Mouse (Mus musculus) kidney, adult 9 months (tissue): ENCODE results near the gene Necab3.

Source experiments
- DNase-seq: peaks from one replicate; pipeline ENCODE4 v3.0.0; 2022

The Necab3 gene

DNA sequence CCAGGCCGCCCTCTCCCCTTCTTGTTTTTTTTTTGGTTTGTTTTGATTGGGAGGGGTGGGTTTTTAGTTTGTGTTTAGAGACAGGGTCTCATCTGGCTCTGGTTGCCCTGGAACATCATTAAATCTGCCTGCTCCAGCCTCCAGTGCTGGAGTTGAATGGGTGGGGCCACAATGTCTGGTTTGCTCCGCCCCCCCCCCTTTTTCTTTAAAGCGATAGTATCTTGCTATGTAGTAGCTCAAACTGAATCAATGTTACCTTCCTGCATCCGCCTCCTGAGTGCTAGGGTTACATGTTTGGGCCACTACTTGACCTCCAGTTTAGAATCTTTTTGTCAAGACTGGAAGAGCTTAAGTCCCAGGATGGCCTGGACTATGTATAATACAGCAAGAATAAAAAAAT is 12.6 kb upstream of the Necab3 start:
- DNase-seq: no peak

DNA sequence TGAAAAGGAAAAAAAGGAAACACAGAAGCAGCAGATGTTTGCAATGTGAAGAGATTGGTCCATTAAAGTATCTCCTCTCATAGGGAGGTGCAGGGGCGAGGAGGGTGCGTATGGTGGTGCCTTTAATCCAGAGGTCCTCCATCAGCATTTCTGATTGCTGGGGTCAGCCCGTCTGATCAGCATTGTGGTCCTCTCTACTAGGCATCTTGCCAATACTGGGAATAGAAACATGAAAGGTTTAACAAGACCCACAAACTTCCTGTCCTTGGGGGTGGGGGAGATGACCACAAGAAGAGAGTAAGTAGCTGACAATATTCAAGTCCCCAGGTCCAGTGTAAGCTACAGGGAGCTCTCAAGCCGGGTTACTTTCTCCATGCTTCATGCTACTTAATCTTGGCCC is 12.0 kb upstream of the Necab3 start:
- DNase-seq: no peak

DNA sequence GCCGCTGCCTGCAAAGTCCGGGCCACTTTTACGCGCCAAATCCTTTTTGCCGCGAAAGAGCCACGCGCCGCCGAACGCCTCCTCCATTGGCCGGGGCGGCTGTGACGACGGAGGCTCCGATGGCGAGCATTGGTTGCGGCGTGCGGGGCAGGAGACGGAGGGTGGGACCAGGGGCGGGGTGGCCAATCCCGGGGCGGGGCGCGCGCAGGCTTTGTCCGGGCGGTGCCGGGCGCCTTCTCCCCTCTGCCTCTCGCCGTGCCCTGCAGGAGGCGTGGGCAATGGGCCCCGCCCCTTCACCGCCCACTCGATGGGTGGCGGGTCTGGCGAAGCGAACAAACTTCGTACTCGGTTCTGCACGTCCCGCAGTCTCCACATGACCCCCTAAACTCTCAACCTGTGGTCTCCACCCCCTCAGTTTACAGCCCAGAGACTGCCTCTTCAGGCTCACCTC is 11.2 kb upstream of the Necab3 start, which contains the start of gene E2f1:
E2f1 (minus strand) TSS at position 57 of the 451 bp plus-strand sequence.
- DNase-seq: peak; percentile 92

DNA sequence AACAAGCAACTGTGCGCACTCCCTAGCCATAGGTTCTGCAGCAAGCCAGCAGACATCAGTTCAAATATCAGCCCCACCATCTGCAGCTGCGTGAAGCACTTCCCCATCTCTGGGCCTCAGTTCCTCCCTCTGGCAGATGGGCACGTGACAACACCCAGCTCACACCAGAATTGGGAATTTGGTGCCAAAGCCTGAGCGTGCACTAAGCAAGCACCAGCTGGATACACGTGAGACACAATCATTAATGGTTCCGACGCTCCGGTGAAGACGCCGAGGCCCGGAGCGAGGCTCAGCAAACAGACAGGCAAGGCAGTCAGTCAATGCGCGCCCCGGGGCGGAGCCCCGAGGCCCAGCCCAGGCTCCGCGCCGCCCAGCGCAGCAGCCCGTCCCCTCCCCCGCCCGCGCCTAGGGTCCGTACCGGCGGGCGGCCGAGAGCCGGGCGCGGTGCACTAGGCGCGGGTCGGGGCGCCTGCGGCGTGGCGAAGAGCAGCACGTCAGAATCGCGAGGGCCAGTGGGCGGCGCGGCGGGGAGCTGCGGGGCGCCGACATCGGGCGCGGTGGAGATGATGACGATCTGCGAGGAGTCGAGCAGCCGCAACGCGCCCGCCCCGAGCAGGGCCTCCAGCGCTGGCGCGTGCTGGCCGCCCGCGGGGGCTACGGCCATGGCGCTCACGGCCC is 10.5 kb upstream of the Necab3 start:
- DNase-seq: peak; percentile 32

DNA sequence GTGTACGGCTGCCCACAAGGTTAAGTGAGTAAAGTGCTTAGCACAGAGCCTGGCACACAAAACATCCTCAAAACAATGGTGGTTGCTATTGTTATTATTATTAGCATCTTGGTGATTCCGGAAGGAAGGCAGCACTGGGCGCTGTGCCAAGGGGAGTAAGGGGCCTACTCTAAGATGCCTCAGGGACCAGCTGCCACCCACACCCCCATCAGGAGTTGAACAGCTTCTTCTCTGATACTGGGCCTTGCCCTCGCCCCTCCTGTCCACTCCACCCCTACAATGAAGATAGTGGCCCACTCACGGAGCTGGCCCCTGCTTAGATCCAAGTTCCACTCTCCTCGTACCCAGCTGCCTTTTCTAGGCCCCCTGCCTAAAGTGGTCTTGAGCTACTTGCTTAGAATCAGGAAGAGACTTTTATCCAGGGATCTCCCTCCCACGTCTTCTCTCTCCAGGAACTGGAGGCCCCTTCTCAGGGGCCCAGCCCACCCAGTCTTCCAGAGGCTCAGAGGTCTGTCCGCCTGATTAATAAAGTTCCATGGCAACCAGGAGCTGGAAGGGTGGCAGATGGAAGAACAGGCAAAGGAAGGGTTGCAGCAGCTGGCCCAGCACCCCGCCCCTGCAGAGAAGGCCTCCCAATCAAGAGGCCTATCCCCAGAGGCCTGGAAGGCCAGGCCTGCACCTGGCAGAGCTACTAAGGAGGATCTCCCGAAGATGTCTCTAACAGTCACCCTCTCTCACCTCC is 9.8 kb upstream of the Necab3 start:
- DNase-seq: no peak

DNA sequence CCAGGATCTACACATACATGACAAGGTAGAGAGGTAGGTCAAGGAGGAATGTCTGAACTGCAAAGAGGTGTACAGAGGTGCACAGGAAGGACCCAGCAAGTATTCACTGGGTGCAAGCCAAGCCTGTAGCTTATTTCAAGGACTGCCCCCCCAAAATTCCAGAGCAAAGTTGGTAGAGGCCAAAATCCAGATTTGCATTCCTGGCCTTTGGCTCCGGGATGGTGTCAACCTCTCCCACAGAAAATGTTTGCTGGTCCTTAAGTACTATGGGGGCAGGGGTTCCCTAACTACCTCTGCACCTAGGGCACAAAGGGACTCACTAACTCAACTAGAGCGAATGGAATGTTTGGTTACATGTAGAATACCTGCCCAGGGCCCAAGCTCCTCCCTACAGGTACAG is 9.1 kb upstream of the Necab3 start:
- no peak for DNase-seq

DNA sequence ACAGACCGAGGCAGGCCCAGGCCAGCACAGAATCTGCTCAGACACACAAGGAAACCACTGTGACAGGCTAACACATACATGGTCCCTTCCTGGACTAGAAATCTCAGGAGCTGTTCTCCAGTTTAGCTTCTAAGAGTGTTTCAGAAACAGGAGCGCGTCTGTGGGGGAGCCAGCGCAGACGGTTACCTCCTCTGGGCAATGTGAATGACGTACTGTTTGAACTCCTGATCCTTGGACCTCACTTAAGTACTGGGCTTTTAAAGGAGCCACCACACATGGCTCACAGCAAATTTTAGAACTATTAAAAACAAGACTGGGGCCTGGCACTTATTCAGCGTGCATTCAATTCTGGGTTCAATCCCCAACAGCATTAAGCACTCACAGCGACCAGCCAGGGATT is 8.0 kb upstream of the Necab3 start:
- DNase-seq: peak; percentile 62

DNA sequence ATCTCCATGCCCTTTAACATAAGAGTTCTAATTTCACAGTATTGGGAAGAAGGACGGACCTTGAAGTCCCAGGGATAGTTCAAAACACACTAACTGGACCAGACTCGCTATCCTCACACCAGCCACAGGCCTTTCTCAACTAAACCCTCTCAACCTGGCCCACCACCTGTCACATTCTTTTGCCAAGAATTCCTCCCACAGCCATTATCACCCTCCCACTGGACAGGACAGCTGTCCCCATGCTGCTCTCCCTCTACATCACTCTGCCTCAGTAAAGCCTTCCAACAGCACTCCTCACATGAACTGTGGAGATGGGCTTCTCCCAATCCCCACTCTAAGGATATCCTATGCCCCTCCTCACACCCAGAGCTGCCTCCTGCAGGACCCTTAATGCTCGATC is 6.9 kb upstream of the Necab3 start:
- DNase-seq: no peak

DNA sequence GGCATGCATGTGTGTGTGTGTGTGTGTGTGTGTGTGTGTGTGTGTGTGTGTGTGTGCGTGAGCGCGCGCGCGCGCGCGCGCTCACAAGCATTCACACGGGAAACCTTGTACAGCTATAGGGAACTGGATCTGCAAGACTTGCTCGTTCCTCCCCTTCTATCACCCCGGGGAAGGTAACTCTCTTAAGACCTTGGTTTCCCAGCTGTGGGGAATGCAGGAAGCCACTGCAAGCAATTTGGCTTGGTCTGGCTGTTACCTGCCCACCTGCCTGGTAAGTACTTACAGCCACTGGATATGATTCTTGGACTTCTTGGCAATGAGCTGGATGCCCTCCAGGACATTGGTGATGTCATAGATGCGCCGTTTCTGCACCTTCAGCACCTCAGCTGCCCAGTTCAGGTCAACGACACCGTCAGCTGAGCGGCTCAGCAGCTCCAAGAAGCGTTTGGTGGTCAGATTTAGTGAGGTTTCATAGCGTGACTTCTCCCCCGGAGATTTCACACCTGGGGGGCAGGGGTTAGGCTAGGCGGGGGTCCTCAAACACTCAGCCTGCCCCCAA is 5.0 kb upstream of the Necab3 start:
- peak; percentile 88 for DNase-seq

DNA sequence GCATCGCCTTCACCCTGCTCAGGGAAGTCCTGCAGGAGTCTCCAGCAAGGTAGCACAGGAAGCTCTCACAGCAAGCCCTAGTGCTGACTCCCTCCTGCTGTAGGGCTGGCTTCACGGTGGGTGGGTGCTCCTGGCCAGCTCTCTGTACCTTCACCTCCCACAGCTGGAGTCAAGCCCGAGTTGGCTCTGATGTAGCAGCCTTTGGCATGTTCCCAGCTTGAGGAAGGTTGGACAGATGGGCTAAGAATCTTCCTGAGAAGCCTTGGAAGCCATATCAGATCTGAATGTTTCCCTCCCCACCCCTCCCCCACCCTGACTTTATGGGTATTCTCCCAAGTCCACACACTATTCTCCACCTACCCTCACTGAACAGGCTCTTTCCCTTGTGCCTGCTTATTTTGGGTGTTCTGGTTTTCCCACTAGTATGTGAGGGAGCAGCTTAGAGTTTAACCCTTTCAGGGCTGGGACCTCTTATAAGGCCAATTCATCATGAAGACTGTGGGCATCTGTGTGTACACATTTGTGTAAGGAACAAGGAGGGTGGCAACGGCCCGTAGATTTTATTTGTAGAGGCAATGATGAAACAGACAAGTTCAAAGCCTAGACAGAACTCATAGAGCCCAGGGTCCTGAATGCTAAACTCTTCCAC is 1.4 kb downstream of the Necab3 start:
- DNase-seq: peak; percentile 32

DNA sequence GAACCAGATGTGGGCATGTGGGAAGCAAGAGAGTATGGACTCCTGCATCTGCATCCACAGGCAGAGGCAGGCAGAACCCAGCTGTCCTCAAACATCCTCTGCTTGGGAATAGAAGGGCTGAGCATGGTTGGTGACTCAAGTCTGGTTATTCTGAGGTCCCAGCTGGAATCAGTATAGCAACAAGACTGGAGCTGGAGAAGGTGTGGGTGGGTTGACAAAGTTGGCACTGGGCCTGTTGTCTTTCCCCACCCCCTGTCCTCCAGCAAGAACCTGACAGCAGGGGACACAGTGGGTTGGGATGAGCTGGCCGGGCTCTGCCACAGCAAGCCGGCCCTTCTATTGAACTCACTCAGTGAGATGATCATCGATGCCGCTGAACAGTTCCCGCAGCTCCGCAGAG is 3.5 kb downstream of the Necab3 start:
- DNase-seq: no peak

DNA sequence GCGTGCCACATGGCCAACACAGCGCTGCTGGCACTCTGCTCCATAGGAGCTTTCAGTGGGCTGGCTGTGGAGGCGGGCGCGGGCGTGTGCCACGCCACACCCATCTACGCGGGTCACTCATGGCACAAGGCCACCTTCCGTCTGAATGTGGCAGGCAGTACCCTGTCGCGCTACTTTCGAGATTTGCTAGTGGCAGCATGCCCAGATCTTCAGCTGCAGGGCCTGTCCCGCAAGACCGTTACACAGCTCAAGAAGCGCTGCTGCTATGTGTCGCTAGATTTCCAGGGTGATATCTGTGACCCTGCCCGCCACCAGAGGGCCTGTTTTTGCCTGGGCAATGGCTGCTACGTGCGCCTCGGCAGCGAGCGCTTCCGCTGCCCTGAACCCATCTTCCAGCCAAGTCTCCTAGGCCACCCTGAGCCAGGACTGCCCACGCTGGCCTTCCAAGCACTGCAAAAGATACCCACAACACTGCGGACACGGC is 6.2 kb downstream of the Necab3 start:
- peak; percentile 61 for DNase-seq

DNA sequence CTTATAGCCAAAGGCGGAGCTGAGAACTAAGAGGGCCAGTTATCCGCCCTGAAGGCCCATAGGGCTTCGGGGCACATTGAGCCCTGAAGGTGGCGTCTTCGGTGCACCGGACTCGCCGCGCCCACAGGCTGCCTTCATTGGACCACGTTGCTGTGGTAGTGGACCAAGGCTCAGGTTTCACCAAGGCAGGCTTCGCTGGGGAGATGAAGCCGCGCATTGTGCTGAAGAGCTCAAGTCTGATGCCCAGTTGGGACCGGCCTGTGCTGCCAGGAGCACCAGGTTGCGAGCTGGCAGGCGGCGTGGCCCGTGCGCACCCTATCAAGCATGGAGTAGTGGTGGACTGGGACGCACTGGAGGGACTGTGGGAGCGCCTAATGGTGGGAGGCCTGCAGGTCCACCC is 6.8 kb downstream of the Necab3 start:
- no peak for DNase-seq

DNA sequence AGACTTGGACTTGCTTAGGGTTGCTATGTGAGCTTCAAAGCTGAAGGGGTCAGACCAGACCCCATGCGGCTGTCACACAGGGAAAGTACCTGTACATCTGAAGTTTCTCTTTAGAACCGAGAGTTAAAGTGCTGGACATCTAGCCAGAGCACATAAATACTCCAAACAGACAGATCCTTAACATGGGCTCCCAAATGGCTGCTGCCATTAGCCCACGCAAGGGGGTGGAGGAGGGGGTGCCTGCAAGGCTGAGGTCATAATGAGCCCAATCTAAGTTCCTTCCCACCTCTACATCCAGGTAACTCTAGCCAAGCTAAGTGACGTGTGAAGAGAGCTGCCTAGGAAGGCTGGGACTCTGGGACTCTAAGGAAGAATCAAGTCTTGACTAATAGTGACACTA is 7.2 kb downstream of the Necab3 start, which contains the start of gene Actl10:
Actl10 (plus strand) TSS at position 301 of the 400 bp plus-strand sequence.
- no peak for DNase-seq

DNA sequence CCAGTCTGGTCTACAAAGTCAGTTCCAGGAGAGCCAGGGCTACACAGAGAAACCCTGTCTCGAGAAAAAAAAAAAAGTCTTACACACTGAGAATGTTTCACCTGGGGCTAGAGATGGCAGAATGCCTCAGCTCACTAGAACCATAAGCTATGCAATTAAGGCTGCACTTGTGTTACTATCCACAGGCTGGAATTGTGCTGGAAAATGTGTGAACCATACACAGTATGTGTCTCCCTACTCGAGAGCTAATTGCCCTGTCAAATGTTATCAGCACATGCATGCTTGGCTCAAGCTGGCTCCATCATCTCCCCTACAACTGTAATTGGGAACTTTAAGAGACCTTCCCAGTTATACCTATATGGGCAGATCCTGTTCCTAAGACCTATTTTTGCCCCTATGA is 7.8 kb downstream of the Necab3 start:
- DNase-seq: no peak

DNA sequence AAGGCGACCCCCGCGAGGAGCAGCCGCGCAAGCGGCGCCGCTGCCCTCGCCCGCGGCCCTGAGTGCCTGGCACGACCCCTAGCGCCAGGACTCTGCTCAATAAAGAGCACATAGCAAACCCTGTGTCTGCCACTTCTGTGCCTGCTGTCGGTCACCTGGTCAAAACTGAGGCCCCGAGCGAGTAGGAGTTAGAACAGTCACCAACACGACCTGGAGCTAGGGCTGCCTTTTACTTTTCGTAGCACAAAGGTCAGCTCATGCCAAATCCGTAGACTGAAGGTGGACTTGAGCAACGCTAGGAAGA is 8.9 kb downstream of the Necab3 start:
- DNase-seq: no peak

DNA sequence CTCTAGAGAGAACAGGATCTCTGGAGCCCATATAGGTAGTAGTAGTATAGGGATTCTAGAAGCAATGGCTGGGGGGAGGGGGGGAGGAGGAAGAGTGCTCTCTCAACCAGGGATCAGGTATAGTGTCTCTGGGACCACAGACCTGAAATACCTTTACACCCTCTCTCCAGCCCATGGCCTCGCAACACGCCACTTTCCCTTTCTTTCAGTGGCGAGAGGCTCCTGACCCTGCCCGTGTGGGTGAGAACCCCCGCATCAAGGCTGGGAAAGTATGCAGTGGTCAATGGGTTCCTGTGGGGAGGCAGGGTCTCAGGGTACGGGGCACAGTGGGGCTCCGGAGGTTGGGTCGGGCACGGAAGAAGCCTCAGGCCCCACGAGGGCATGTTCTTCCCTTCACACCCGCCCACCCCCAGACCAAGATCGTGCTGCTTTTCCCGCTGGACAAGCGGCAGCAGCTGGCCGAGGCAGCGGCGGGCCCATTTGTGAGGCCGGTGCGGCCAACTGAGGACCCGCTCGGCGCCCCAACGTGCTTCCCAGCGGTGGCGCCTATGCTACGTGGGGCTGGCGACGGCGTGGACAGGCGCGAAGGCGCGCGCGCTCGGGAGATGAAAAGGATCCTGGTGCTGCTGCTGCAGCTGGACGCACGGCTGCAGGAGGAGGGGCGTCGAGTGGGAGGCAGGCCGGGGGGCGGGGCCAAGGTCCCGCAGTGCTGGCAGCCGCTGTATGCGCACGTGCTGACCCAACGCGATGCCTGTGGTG is 9.4 kb downstream of the Necab3 start:
- DNase-seq: peak; percentile 45

DNA sequence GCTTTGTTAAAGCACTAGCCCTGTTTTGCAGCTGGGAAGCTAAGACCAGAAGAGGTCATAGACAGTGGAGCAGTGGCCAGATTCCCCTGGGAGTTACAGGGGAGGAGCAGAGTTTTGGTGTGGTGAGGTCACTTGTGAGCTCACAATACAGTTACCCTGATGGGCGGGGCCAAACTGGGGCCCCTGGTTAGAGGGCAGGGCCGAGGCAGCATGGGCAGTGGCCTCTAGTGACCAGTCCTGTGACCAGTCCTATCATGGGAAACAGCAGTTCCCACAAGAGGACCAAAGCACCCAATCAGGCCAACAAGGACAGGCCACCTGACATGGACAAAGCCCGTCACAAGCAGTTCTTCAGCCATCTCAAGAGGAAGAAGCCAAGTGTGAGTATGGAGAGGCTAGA is 10.0 kb downstream of the Necab3 start:
- no peak for DNase-seq

DNA sequence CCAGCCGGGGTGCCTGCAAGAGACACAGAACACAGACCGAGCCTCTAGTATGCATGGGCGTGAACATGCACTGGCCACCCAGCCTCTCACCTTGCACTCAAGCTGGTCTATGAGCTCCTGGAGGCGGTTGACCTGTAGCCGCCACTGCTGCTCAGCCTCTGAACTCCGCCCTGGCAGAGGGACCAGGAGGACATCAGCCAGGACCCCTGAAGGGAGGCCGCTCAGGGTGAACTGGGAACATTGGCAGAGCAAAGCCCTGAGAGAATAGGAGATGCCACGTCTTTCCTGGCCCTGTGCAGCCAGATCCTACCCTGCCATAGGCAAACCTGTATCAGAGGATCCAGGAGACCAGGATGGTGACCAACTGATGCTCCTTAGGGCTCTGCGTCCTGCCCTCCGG is 12.0 kb downstream of the Necab3 start, which contains the start of gene 1700003F12Rik:
1700003F12Rik (plus strand) TSS at position 375 of the 400 bp plus-strand sequence.
- no peak for DNase-seq

DNA sequence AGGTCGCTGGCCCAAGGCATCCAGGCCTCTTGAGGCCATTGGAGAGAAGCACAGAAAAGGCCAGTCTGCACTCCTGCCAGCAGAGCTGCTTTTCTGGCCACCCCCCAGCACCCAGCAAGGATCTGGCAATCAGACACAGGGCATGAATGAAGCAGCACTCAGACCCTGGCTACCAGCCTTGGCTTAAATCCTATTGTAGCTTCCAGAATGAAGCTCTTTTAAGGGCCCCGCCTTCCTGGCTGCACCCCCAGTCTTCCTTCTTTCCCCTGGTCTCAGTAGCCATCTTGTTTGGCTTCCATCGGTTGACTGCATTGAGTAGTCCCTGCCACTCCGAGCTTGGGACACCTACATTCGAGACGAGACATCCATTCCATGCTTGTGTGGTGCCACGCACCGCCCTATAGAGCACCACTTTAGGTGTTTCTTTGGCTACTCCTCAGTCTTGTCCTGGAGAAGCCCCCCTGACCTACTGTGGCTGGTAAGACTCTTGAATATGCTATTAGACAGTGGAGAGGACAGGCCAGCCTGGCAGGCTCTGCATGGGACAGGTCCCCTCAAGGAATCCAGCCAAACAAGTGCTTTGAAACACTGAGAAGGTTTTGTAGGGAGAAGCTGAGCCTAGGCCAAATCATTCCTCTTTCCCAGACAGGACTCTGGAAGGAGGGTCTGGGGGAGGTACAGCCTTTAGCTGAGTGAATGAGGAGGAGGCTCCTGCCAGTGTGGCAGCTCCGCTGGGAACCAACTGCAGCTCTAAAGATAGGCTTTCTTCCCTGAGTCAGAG is 14.9 kb downstream of the Necab3 start:
- DNase-seq: no peak

DNA sequence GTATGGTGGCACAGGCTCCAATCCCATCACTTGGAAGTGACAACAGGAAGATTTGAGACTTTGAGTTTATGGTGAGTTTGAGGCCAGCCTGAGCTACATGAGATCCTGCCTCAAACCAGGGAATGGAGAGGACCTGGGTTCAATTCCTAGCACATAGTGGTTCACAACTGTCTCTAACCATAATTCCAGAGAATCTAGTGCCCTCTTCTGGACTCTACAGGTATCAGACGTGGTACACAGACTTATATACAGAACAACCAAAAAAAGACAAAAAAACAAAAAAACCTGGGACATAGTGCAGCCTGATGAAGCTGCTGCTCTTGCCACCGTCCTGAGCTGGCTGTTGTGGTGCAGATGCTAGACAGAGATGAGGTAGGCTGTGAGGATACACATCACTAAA is 17.1 kb downstream of the Necab3 start:
- DNase-seq: no peak

DNA sequence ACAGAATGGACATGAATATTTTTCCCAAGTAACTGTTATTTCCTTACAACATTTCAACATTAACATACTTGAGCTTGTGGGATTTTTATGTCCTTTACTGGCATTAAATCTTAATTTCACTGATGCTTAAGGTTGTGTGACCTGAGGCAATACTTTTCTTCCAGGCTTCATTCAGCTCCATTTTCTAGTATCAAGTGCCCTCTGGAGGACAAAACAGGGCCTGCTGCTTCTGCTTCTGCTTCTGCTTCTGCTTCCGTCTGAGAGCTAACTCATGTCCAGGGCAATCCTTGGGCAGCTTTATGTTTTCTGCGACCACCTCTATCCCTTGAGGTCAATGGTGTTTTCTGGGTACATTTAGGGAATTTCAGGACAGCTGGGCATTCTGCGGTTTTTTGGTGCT is 19.0 kb downstream of the Necab3 start:
- DNase-seq: peak; percentile 40
